Mouse (Mus musculus) neural tube, embryonic 12.5 days (tissue): ENCODE measurements at regions not wholly inside any gene's neighbourhood (a gene's known extent, or its start where the extent isn't known, plus 50 kb on each side); places are given as distances from the start of the nearest gene placed in this dataset.
A peak's percentile ranks its signal among the peaks of the same experiment; 100 is the strongest.
"Not testable (repeated sequence)": the region's sequence is repeated elsewhere in the genome, so short reads cannot be mapped to it uniquely, and the experiment has no call there.

Experiments
- ATAC-seq: fragments of 200-750 bp; cut with Nextera tagmentation; 2 replicates; pipeline ENCODE4 v1.8.0; 2017; ENCODE audit warnings: low read depth, mild to moderate bottlenecking, moderate TSS enrichment, moderate library complexity; ENCODE audit not compliant: low FRiP score
- H3K27ac ChIP-seq: fragments of 300-500 bp; sonication (generic); 2 replicates; pipeline ENCODE4 v1.5.1; 2016
- H3K27me3 ChIP-seq: fragments of 300-500 bp; sonication (generic); replicated peaks from 2 replicates; pipeline ENCODE4 v1.6.1; 2016; ENCODE audit warnings: mild to moderate bottlenecking
- H3K36me3 ChIP-seq: fragments of 300-500 bp; sonication (generic); 2 replicates; pipeline ENCODE4 v1.6.1; 2016; ENCODE audit warnings: mild to moderate bottlenecking
- H3K4me1 ChIP-seq: fragments of 300-500 bp; sonication (generic); 2 replicates; pipeline ENCODE4 v1.6.1; 2016
- H3K4me2 ChIP-seq: fragments of 300-500 bp; sonication (generic); replicated peaks from 2 replicates; pipeline ENCODE4 v1.6.1; 2016; ENCODE audit warnings: mild to moderate bottlenecking
- H3K4me3 ChIP-seq: fragments of 300-500 bp; sonication (generic); 2 replicates; pipeline ENCODE4 v1.5.1; 2016
- H3K9ac ChIP-seq: fragments of 300-500 bp; sonication (generic); 2 replicates; pipeline ENCODE4 v1.6.1; 2016; ENCODE audit warnings: mild to moderate bottlenecking
- H3K9me3 ChIP-seq: fragments of 300-500 bp; sonication (generic); 2 replicates; pipeline ENCODE4 v1.6.1; 2016; ENCODE audit warnings: mild to moderate bottlenecking
- WGBS: fragments of 180-500 bp; shearing (Covaris S2); methylation state at CpG from one replicate; pipeline ENCODE4 v1.1.7; 2016; 5-methylcytosine and 5-hydroxymethylcytosine counted together

DNA sequence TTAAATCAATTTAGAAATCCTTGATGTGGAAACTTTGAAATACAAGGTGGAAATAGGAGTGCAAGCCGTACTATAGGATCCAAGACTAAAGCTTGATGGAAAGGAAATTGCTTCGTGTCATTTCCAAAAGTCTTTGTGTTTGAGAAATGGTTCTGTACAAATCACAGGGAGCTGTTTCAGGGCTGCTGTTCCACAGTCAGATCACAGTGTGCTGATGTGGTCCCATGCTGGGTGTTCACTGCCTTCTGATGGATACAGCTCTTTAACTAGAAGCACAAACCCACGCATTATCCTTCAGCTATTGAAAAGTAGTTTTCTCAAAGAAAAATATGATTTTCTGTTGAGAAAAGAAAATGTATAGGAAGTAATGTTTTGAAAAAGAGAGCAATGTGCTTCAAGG lies 391.3 kb downstream of the Arl4a start:
- Histone ChIP-seq H3K36me3 (no peaks in the 10 kb centered on the region), H3K4me3 (no peak overlapping the region), H3K27me3 (no peaks in the 10 kb centered on the region), H3K9me3 (no peaks in the 10 kb centered on the region), H3K4me1 (no peaks in the 10 kb centered on the region), H3K4me2 (no peak overlapping the region), H3K27ac (no peak overlapping the region), H3K9ac (no peak overlapping the region)
- no peak for ATAC-seq
- 78% methylated on average over 3 of the region's 3 CpGs for WGBS

DNA sequence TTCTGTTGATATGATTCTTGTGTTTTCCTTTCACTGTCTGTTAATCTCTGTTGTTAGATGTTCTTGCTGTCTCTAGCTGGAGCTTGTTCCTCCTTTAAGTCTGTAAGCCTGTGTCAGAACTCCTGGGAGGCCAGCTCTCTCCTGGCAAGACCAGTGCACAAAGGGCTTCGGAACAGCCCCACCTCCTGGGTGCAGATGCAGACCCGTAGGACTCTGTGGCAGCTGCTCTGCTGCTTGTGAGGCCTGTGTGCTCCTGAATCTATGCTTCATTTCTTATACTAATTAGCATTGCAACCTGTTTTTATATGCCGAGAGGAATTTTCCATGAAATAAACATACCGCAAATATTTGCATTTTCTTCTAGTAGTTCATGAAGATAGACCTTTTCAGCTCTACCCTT lies 392.2 kb downstream of the Arl4a start:
- no peak for ATAC-seq
- WGBS: 75% methylated on average over 4 of the region's 4 CpGs
- Histone ChIP-seq H3K27ac (no peak overlapping the region), H3K27me3 (no peaks in the 10 kb centered on the region), H3K9ac (no peak overlapping the region), H3K36me3 (no peaks in the 10 kb centered on the region), H3K4me3 (no peak overlapping the region), H3K4me1 (no peaks in the 10 kb centered on the region), H3K9me3 (no peaks in the 10 kb centered on the region), H3K4me2 (no peak overlapping the region)

DNA sequence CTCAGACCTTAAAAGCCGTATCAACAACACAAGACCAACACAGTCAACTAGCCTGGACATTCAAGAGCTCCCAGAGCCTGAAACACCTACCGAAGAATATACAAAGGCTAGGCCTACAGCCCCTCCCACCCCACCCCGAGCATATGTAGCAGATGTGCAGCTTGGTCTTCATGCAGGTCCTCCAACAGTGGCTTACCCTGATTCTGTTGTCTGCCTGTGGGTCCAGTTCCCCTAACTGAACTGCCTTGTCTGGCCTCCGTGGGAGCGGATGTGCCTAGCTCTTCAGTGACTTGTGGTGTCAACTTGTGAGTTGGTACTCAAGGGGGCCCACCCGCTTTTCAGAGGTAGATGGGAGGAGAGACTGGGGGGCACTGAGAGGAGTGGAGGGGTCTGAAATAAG lies 398.6 kb downstream of the Arl4a start:
- no peak for ATAC-seq
- no peak overlapping the region for H3K9ac ChIP-seq
- H3K36me3 ChIP-seq: no peaks in the 10 kb centered on the region
- WGBS: 83% methylated on average over 6 of the region's 6 CpGs
- no peak overlapping the region for H3K4me2 ChIP-seq
- H3K4me3 ChIP-seq: no peak overlapping the region
- no peaks in the 10 kb centered on the region for H3K27me3 ChIP-seq
- H3K27ac ChIP-seq: no peak overlapping the region
- no peaks in the 10 kb centered on the region for H3K9me3 ChIP-seq
- no peaks in the 10 kb centered on the region for H3K4me1 ChIP-seq

DNA sequence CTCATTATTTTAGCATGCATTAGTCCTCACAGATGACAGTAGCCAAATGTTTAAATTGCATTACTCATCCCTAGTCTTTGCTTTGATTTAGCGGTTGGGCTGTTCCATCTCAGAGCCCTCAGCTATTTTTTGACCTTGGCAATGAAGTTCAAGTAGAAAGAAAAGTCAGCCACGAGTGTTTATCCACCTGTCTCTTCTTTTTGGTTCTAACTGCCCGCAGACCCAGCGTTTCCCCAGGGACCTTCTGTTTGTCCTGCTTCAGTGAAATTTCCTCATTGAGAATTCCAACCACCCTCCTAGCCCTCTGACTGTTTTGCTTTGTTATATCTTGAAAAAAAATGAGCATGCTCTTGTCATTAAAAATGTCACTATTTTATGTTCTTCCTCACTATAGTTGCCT lies 403.5 kb downstream of the Arl4a start:
- Histone ChIP-seq H3K4me3 (no peak overlapping the region), H3K9me3 (no peaks in the 10 kb centered on the region), H3K4me1 (no peaks in the 10 kb centered on the region), H3K9ac (no peak overlapping the region), H3K27me3 (no peaks in the 10 kb centered on the region), H3K36me3 (no peaks in the 10 kb centered on the region), H3K27ac (no peak overlapping the region), H3K4me2 (no peak overlapping the region)
- WGBS: 66% methylated on average over 4 of the region's 4 CpGs
- ATAC-seq: no peak

DNA sequence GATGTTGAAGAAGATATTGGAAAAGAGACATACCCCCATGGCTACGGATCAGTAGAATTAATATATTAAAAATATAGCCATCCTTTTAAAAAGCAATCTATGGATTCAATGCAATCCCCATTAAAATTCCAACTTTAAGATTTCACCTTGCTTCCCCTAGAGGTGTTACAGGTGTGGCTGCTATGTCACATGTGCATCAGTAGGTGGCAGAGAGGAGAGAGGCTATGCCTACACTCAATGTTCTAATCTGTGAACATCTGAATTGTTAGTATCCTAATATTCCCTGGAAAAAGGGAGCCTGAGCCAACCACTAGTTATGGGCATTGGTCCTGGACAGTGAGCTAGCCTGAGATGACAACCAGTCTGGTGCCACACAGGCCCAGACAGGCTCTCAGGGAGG lies 416.6 kb downstream of the Arl4a start:
- H3K27me3 ChIP-seq: no peaks in the 10 kb centered on the region
- no peak overlapping the region for H3K9ac ChIP-seq
- no peak overlapping the region for H3K4me3 ChIP-seq
- no peak overlapping the region for H3K4me2 ChIP-seq
- H3K27ac ChIP-seq: no peak overlapping the region
- H3K36me3 ChIP-seq: no peaks in the 10 kb centered on the region
- no peaks in the 10 kb centered on the region for H3K4me1 ChIP-seq
- WGBS: 98% methylated on average over 1 of the region's 1 CpGs
- no peaks in the 10 kb centered on the region for H3K9me3 ChIP-seq
- no peak for ATAC-seq

DNA sequence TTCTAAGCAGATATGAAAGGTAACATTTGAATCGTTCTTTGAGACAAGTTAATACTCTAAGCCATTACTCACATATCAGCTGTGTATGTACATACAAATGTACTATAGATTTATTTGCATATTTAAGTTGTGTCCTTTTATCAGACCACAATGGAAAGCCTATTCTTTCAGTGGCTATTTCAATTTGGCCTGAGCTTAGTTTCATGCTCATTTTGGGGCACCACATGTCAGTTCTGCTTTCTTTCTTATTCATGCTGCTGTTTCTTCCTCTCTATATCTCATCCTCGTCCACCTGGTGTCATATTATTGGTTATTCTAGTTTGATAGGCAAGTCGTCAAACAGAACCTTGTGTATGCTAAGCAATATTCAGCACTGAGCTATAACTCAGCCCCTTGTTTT lies 432.5 kb downstream of the Arl4a start:
- 74% methylated on average over 3 of the region's 3 CpGs for WGBS

DNA sequence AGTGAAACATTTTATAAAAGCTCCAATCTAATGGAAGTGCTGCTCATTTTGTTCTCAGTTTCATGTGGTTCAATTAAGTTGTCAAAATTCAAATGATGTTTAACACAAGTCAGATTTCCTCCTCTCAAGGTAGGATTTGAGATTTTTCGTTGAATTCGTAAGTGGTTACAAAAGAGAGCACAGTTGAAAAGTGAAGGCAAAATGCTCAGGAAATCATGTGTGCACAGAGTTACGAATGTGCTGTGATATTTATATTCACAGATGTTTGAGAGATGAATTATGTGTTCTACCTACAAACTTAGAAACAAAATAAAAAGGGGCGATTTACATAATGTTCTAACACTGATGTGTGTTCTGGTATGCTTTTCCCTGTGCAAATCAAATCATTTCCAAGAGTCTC lies 433.1 kb downstream of the Arl4a start:
- Histone ChIP-seq H3K9ac (no peak overlapping the region), H3K4me3 (no peak overlapping the region), H3K27me3 (no peaks in the 10 kb centered on the region), H3K9me3 (no peaks in the 10 kb centered on the region), H3K36me3 (no peaks in the 10 kb centered on the region), H3K27ac (no peak overlapping the region), H3K4me2 (no peak overlapping the region), H3K4me1 (no peaks in the 10 kb centered on the region)
- WGBS: 85% methylated on average over 4 of the region's 4 CpGs
- no peak for ATAC-seq

More for the DNA sequence above, 432.5 kb downstream of the Arl4a start:
- Histone ChIP-seq H3K9me3 (no peaks in the 10 kb centered on the region), H3K4me2 (no peak overlapping the region), H3K27ac (no peak overlapping the region), H3K36me3 (no peaks in the 10 kb centered on the region), H3K27me3 (no peaks in the 10 kb centered on the region), H3K9ac (no peak overlapping the region), H3K4me3 (no peak overlapping the region), H3K4me1 (no peaks in the 10 kb centered on the region)
- no peak for ATAC-seq

DNA sequence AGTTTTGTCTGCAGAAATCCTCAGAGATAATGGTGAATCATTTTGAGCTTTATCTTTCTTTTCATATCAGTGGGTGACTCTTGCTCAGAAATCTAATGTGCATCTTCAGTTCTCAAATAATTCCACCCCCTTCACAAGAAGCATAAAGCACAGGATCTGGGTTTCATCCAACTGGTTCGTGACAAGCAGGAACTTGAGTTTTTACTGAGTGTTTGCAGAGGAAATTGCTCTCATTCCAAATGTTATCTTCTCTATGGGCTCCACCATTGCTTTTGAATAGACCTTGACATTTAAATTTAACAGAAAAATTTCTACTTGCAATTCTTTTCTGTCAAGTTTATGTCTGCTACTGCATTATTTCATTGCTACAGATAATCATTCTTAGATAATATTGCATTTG lies 443.1 kb downstream of the Arl4a start:
- Histone ChIP-seq H3K36me3 (no peaks in the 10 kb centered on the region), H3K27ac (no peak overlapping the region), H3K4me3 (no peak overlapping the region), H3K4me1 (no peaks in the 10 kb centered on the region), H3K9ac (no peak overlapping the region), H3K4me2 (no peak overlapping the region), H3K9me3 (no peaks in the 10 kb centered on the region), H3K27me3 (no peaks in the 10 kb centered on the region)
- no peak for ATAC-seq
- 76% methylated on average over 1 of the region's 1 CpGs for WGBS

DNA sequence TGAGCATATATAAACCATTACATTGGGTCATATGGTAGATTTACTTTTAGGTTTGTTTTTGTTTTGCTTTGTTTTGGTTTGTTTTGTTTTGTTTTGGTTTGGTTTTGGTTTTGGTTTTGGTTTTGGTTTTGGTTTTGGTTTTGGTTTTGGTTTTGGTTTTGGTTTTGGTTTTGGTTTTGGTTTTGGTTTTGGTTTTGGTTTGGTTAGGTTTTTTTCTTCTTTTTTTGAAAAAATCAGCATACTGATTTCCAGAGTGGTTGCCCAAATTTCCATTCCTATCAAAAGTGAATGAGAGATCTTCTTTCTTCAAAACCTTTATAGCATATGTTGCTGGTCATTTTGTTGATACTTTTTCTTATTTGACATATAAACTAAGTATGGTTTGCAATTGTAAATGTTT lies 444.0 kb downstream of the Arl4a start:
- H3K27ac ChIP-seq, H3K4me1 ChIP-seq, H3K27me3 ChIP-seq, H3K9ac ChIP-seq, H3K4me3 ChIP-seq, ATAC-seq, H3K36me3 ChIP-seq, H3K9me3 ChIP-seq, H3K4me2 ChIP-seq: not testable (repeated sequence)

DNA sequence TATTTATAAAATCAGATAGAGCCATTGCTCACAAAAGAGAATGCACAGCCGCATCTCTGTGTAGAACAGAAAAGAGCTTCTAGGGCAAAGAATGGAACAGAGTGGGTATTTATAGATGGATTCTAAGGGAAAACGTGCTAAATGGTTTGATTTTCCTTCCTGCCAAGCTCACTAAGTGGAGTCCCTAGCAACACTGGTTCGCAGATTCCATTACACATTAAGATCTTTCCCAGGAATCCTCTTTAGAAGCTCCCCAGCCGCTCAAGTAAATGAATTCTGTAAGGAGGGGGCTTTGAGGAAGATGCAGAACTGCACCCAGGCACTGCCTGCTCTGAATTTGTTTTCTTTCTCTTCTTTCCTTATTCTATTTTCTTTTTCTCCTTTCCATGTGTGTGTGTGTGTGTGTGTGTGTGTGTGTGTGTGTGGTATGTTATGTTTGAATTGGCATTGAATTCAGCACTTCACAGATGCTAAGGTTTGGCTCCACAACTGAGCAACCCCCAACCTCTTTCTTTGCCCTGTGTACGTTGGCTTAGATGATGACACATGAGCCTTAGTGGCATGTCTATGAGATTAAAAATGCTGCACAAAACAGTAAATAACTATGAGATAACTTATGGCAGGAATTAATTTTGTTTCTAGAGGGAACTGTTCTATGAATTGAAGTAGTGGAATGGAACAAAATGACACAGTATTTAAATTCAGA lies 450.5 kb downstream of the Arl4a start:
- ATAC-seq: no peak
- no peaks in the 10 kb centered on the region for H3K36me3 ChIP-seq
- H3K9ac ChIP-seq: no peak overlapping the region
- H3K4me1 ChIP-seq: no peaks in the 10 kb centered on the region
- H3K4me3 ChIP-seq: no peak overlapping the region
- 58% methylated on average over 5 of the region's 5 CpGs for WGBS
- no peak overlapping the region for H3K27ac ChIP-seq
- no peaks in the 10 kb centered on the region for H3K27me3 ChIP-seq
- no peak overlapping the region for H3K4me2 ChIP-seq
- H3K9me3 ChIP-seq: no peaks in the 10 kb centered on the region

DNA sequence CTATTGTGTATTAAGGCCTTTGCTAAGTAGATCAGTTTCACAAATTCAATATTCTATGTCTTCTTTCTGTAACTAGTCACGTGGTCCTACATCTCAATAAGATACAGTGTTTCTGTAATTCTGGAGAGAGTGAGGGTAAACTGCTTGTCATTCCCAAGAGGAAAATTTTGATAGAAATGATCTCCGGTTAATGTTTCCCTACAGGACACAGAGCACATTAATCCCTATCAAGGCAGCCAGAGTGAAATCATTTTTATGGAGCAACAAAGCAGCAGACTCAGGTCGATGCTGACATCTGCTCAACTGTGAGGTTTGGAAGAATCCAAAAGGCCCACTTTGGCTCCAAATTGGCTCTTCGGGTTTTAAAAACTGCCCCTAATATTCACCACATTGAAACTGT lies 451.7 kb downstream of the Arl4a start:
- Histone ChIP-seq H3K4me3 (no peak overlapping the region), H3K4me2 (no peak overlapping the region), H3K9me3 (no peaks in the 10 kb centered on the region), H3K4me1 (no peaks in the 10 kb centered on the region), H3K27me3 (no peaks in the 10 kb centered on the region), H3K36me3 (no peaks in the 10 kb centered on the region), H3K27ac (no peak overlapping the region), H3K9ac (no peak overlapping the region)
- 71% methylated on average over 4 of the region's 4 CpGs for WGBS
- 0 out of 2 replicates have a peak, but pooled peaks have one; percentile 29 for ATAC-seq

DNA sequence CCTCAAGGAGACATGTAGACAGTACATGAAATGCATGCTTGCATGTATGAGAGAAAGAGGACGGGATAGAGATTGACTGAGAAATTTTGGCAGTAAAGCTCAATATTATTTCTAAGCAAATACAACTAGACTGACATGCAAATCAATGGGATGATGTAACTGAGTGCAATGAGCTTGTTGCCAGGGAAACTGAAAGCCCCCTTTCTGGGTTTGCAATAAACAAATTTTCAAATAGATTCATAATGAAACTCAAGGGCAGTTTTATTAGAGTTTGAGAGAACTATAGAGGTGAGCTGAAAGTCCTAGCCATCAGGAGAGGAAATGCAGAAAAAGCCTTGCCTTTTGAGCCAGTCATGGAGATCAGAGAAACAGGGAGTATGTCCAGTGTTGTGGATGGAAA lies 460.2 kb downstream of the Arl4a start:
- WGBS: 90% methylated on average over 1 of the region's 1 CpGs
- H3K4me3 ChIP-seq: no peak overlapping the region
- H3K9ac ChIP-seq: no peak overlapping the region
- no peaks in the 10 kb centered on the region for H3K36me3 ChIP-seq
- no peak overlapping the region for H3K4me2 ChIP-seq
- no peaks in the 10 kb centered on the region for H3K27me3 ChIP-seq
- no peak for ATAC-seq
- H3K9me3 ChIP-seq: no peaks in the 10 kb centered on the region
- no peak overlapping the region for H3K27ac ChIP-seq
- no peaks in the 10 kb centered on the region for H3K4me1 ChIP-seq

DNA sequence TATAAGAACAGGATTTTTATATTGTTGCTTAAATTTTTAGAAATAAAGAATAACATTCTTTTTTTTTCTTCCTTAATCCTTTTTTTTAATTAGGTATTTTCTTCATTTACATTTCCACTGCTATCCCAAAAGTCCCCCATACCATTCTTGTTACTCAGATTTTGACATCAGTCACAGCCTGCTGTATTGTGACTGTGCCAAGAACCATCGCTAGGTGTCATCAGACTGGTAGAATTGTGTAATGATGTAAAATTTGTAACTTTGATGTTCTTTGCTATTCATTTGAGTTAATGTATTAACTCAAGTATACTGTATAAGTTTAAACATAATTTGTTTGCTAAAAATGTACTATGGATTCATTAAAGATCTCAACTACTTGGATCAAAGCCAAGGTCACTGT lies 465.0 kb downstream of the Arl4a start:
- Histone ChIP-seq H3K36me3 (no peaks in the 10 kb centered on the region), H3K9me3 (no peaks in the 10 kb centered on the region), H3K9ac (no peak overlapping the region), H3K4me2 (no peak overlapping the region), H3K27me3 (no peaks in the 10 kb centered on the region), H3K27ac (no peak overlapping the region), H3K4me1 (no peaks in the 10 kb centered on the region), H3K4me3 (no peak overlapping the region)
- no peak for ATAC-seq
- WGBS: 87% methylated on average over 1 of the region's 1 CpGs
